Mouse (Mus musculus) hindbrain, postnatal 0 days (tissue): ENCODE data around the gene Gm20823. TPM values are rescaled to one million over a fixed set of nuclear protein-coding genes. Genes with fewer than 3 reads are reported as not detected.
"Not testable (repeated sequence)": the region's sequence is repeated elsewhere in the genome, so short reads cannot be mapped to it uniquely, and the experiment has no call there.

Source experiments
- ATAC-seq: fragments of 200-750 bp; cut with Nextera tagmentation; 2 replicates; pipeline ENCODE4 v1.8.0; 2017; ENCODE audit warnings: mild to moderate bottlenecking, moderate TSS enrichment, moderate library complexity
- DNase-seq: peaks from one replicate; pipeline ENCODE4 v3.0.0-alpha.2; 2015; ENCODE audit warnings: low spot score
- H3K27ac ChIP-seq: fragments of 300-500 bp; sonication (generic); 2 replicates; pipeline ENCODE4 v1.5.1; 2014; ENCODE audit warnings: mild to moderate bottlenecking
- H3K27me3 ChIP-seq: fragments of 300-500 bp; sonication (generic); 2 replicates; pipeline ENCODE4 v1.6.1; 2014; ENCODE audit warnings: low read length, mixed read lengths; ENCODE audit not compliant: insufficient read depth
- H3K36me3 ChIP-seq: fragments of 300-500 bp; sonication (generic); 2 replicates; pipeline ENCODE4 v1.6.1; 2014; ENCODE audit warnings: low read length, mixed read lengths; ENCODE audit not compliant: insufficient read depth
- H3K4me1 ChIP-seq: fragments of 300-500 bp; sonication (generic); 2 replicates; pipeline ENCODE4 v1.6.1; 2014; ENCODE audit warnings: antibody characterized with exemption, low read length, mixed read lengths; ENCODE audit not compliant: insufficient read depth
- H3K4me2 ChIP-seq: fragments of 300-500 bp; sonication (generic); 2 replicates; pipeline ENCODE4 v1.6.1; 2014; ENCODE audit warnings: low read depth, mild to moderate bottlenecking, low read length, moderate library complexity, mixed read lengths
- H3K4me3 ChIP-seq: fragments of 300-500 bp; sonication (generic); 2 replicates; pipeline ENCODE4 v1.5.1; 2014; ENCODE audit warnings: low read length
- H3K9ac ChIP-seq: fragments of 300-500 bp; sonication (generic); replicated peaks from 2 replicates; pipeline ENCODE4 v1.6.1; 2014; ENCODE audit warnings: mild to moderate bottlenecking, low read length, moderate library complexity, mixed read lengths
- H3K9me3 ChIP-seq: fragments of 300-500 bp; sonication (generic); 2 replicates; pipeline ENCODE4 v1.6.1; 2016; ENCODE audit warnings: low read length, mixed read lengths
- WGBS: fragments of 180-500 bp; shearing (Covaris S2); extraction: QIAGEN DNeasy Blood & Tissue Kit; methylation state at CpG from one replicate; pipeline ENCODE4 v1.1.7; 2014; 5-methylcytosine and 5-hydroxymethylcytosine counted together
- polyA plus RNA-seq: library from polyadenylated mRNA; unstranded; fragments of >200 nt; fragmentation: Nextera tagmentation; extraction: Ambion mirVana; gene quantifications from 2 replicates; pipeline ENCODE4 v1.2.1, GENCODE M21; 2015
- total RNA-seq: library from RNA; depleted of rRNA; stranded (reverse); fragments of >200 nt; gene quantifications from 2 replicates; pipeline ENCODE4 v1.2.3, GENCODE M21; 2014; rRNA removed

The Gm20823 gene
- not detected in 2 replicates for total RNA-seq
- not detected in 2 replicates for polyA plus RNA-seq

- not testable (repeated sequence) for H3K9ac ChIP-seq, H3K4me1 ChIP-seq, H3K4me3 ChIP-seq, DNase-seq, ATAC-seq, H3K9me3 ChIP-seq, H3K4me2 ChIP-seq, H3K36me3 ChIP-seq, H3K27me3 ChIP-seq, H3K27ac ChIP-seq
- WGBS, result no CpG with 5 or more reads among the region's 4 CpGs
Measured at GRCm38 (mm10) chrY:62464745-62465144, at the start of gene Gm20823. Gene Gm20823 (minus strand): TSS chrY:62464845.
